Mouse (Mus musculus) forebrain, embryonic 16.5 days (tissue): ENCODE measurements at regions not wholly inside any gene's neighbourhood (a gene's known extent, or its start where the extent isn't known, plus 50 kb on each side); places are given as distances from the start of the nearest gene placed in this dataset. TPM values are rescaled to one million over a fixed set of nuclear protein-coding genes. Genes with fewer than 3 reads are reported as not detected.

ENCODE experiments used
- ATAC-seq: fragments of 200-750 bp; cut with Nextera tagmentation; 2 replicates; pipeline ENCODE4 v1.8.0; 2017; ENCODE audit warnings: mild to moderate bottlenecking, moderate library complexity
- H3K27ac ChIP-seq: fragments of 300-500 bp; sonication (generic); 2 replicates; pipeline ENCODE4 v1.5.1; 2014; ENCODE audit warnings: low read length, control low read depth
- H3K27me3 ChIP-seq: fragments of 300-500 bp; sonication (generic); replicated peaks from 2 replicates; pipeline ENCODE4 v1.6.1; 2014; ENCODE audit warnings: low read length; ENCODE audit not compliant: control insufficient read depth, insufficient read depth
- H3K36me3 ChIP-seq: fragments of 300-500 bp; sonication (generic); 2 replicates; pipeline ENCODE4 v1.6.1; 2014; ENCODE audit not compliant: control insufficient read depth, insufficient read depth
- H3K4me1 ChIP-seq: fragments of 300-500 bp; sonication (generic); replicated peaks from 2 replicates; pipeline ENCODE4 v1.6.1; 2014; ENCODE audit warnings: low read length; ENCODE audit not compliant: control insufficient read depth, insufficient read depth
- H3K4me2 ChIP-seq: fragments of 300-500 bp; sonication (generic); 2 replicates; pipeline ENCODE4 v1.6.1; 2014; ENCODE audit warnings: mild to moderate bottlenecking, low read length, control low read depth
- H3K4me3 ChIP-seq: fragments of 300-500 bp; sonication (generic); replicated peaks from 2 replicates; pipeline ENCODE4 v1.5.1; 2014; ENCODE audit warnings: mild to moderate bottlenecking, low read length, control low read depth
- H3K9ac ChIP-seq: fragments of 300-500 bp; sonication (generic); replicated peaks from 2 replicates; pipeline ENCODE4 v1.6.1; 2014; ENCODE audit warnings: low read depth, low read length, control low read depth
- H3K9me3 ChIP-seq: fragments of 300-500 bp; sonication (generic); 2 replicates; pipeline ENCODE4 v1.6.1; 2016; ENCODE audit warnings: low read length; ENCODE audit not compliant: control insufficient read depth
- WGBS: fragments of 180-500 bp; shearing (Covaris S2); extraction: QIAGEN DNeasy Blood & Tissue Kit; methylation state at CpG from one replicate; pipeline ENCODE4 v1.1.7; 2014; 5-methylcytosine and 5-hydroxymethylcytosine counted together
- microRNA-seq: library from miRNA; unstranded; fragments of <30 nt; microRNA quantifications from one replicate; pipeline ENCODE4, GENCODE M21; 2017

DNA sequence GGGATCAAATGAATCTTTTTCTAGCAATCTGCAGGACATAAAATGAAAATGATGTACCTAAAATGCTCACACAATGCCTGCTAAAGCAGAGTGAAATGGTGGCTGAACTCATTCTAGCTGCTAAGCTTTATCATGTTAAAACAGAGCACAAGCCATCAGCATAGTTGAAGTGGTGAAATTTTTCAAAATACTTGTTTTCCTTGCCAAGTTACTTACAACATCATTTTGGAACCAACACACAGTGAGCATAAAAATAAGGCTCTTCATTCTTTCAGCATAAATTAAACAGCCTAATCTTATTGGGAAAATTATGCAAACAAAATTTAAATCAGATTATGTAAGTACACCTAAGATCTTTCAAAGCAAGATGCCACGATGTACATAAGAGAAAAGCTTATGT lies 125.3 kb upstream of the Arx start:
- H3K4me3 ChIP-seq: no peak overlapping the region
- H3K36me3 ChIP-seq: no peaks in the 10 kb centered on the region
- WGBS: 36% methylated on average over 1 of the region's 1 CpGs
- no peaks in the 10 kb centered on the region for H3K4me1 ChIP-seq
- H3K27me3 ChIP-seq: no peaks in the 10 kb centered on the region
- ATAC-seq: no peak
- no peak overlapping the region for H3K4me2 ChIP-seq
- H3K9me3 ChIP-seq: no peaks in the 10 kb centered on the region
- H3K27ac ChIP-seq: no peak overlapping the region
- no peak overlapping the region for H3K9ac ChIP-seq

Small RNA genes in the stretch of these regions (microRNA-seq; reads per million reads assigned to microRNA genes)
- gene Gm24973: not detected
